Mouse (Mus musculus): ENCODE results near the gene Atg10.

- no peak for TF ChIP-seq ZNF384 (IDR thresholded peaks at IDR 0.05; ENCODE audit: low read depth, low read length)
- no peak for TF ChIP-seq CHD2 (IDR thresholded peaks at IDR 0.05; ENCODE audit: low read depth, low read length)
- TF ChIP-seq MAFK (IDR thresholded peaks at IDR 0.05; ENCODE audit: insufficient read depth, low read depth, low read length) = no peak
- TF ChIP-seq HCFC1 (IDR thresholded peaks at IDR 0.05; ENCODE audit: borderline replicate concordance, insufficient read depth, low read length) = no peak
- no peak for TF ChIP-seq ZC3H11A (IDR thresholded peaks at IDR 0.05; ENCODE audit: borderline replicate concordance, low read depth, low read length)
Measured at GRCm38 (mm10) chr13:91154622-91155021, 69.1 kb downstream of the Atg10 start.

Measured in ES-E14 (cell line).